Mouse (Mus musculus) retina, embryonic 14.5 days (tissue): ENCODE measurements around the gene Mtmr10.

Experiments used
- DNase-seq: peaks from one replicate; pipeline ENCODE4 v3.0.0-alpha.2; 2015; ENCODE audit warnings: low spot score

Gene Mtmr10

GRCm38 (mm10) chr7:64373147-64373829 is 85.8 kb downstream of the Mtmr10 start:
- DNase-seq = peak; percentile 13

GRCm38 (mm10) chr7:64373830-64374562 is 86.5 kb downstream of the Mtmr10 start, which contains the start of gene Fan1:
Gene Fan1, minus strand, starts transcription at chr7:64374095.
- peak; percentile 89 for DNase-seq
